Mouse (Mus musculus) CH12.LX (cell line): ENCODE measurements around the gene Pyroxd2. TPM values are rescaled to one million over a fixed set of nuclear protein-coding genes. Genes with fewer than 3 reads are reported as not detected.

Experiments used
- DNase-seq: peaks from one replicate; pipeline ENCODE4 v3.0.0-alpha.2; 2013; ENCODE audit errors: extremely low read depth
- H3K27ac ChIP-seq: 2 replicates; pipeline ENCODE4 v1.5.1; 2012; ENCODE audit warnings: low read depth, mild to moderate bottlenecking, control low read depth, moderate library complexity; ENCODE audit not compliant: insufficient read depth
- H3K27me3 ChIP-seq: replicated peaks from 2 replicates; pipeline ENCODE3; 2012; ENCODE audit warnings: inconsistent platforms
- H3K36me3 ChIP-seq, 2 experiments: replicated peaks in 1 of 2; 2 replicates each; pipeline versions ENCODE3 to v1.6.1; 2012; ENCODE audit warnings: inconsistent platforms in 1 of 2, low read length in 1 of 2, mild to moderate bottlenecking in 1 of 2, mixed read lengths in 1 of 2, moderate library complexity in 1 of 2; ENCODE audit not compliant: control insufficient read depth in 1 of 2, insufficient read depth in 1 of 2
- H3K4me1 ChIP-seq, 2 experiments: 2 replicates each; pipeline ENCODE4 v1.6.1; 2012; ENCODE audit warnings: inconsistent platforms in 1 of 2, moderate library complexity in 1 of 2; ENCODE audit not compliant: insufficient read depth in 2 of 2, control insufficient read depth in 1 of 2
- H3K4me2 ChIP-seq: 2 replicates; pipeline ENCODE4 v1.6.1; 2012; ENCODE audit warnings: low read depth, mild to moderate bottlenecking, control low read depth; ENCODE audit not compliant: poor library complexity, insufficient read depth, severe bottlenecking
- H3K4me3 ChIP-seq, 3 experiments: fragments of 150-350 bp in 1 of 3; sonication (generic) in 1 of 3; replicated peaks in 1 of 3; 2 replicates each; pipeline versions ENCODE3 to v1.5.1; 2011 to 2012; ENCODE audit warnings: low read depth in 2 of 3, low read length in 2 of 3, mild to moderate bottlenecking in 2 of 3, moderate library complexity in 2 of 3, control low read depth in 1 of 3, improper control_type of control experiment in 1 of 3, inconsistent platforms in 1 of 3, mixed read lengths in 1 of 3; ENCODE audit not compliant: poor library complexity in 1 of 3
- H3K79me2 ChIP-seq: replicated peaks from 2 replicates; pipeline ENCODE4 v1.6.1; 2012; ENCODE audit warnings: mild to moderate bottlenecking, moderate library complexity; ENCODE audit not compliant: control insufficient read depth, poor library complexity, insufficient read depth, severe bottlenecking; ENCODE audit errors: extremely low read depth
- H3K9ac ChIP-seq: 2 replicates; pipeline ENCODE4 v1.6.1; 2012; ENCODE audit warnings: low read depth, mild to moderate bottlenecking, control low read depth, moderate library complexity; ENCODE audit not compliant: insufficient read depth
- H3K9me3 ChIP-seq: replicated peaks from 2 replicates; pipeline ENCODE3; 2012; ENCODE audit warnings: low read length, inconsistent platforms, mixed read lengths
- CHD1 ChIP-seq: IDR thresholded peaks from 2 replicates; pipeline ENCODE4 v1.6.1; 2012; ENCODE audit warnings: low read depth, low read length, improper control_type of control experiment, inconsistent platforms
- CTCF ChIP-seq, 2 experiments: IDR thresholded peaks in 1 of 2; conservative IDR thresholded peaks in 1 of 2; 2 replicates each; pipeline ENCODE4 v1.5.1; 2011 to 2012; ENCODE audit warnings: low read depth in 2 of 2, low read length in 2 of 2, improper control_type of control experiment in 1 of 2, inconsistent platforms in 1 of 2, mild to moderate bottlenecking in 1 of 2, moderate library complexity in 1 of 2
- EP300 ChIP-seq: IDR thresholded peaks from 2 replicates; pipeline ENCODE4 v1.6.1; 2011; ENCODE audit warnings: low read length, improper control_type of control experiment
- ETS1 ChIP-seq: conservative IDR thresholded peaks from 2 replicates; pipeline ENCODE4 v1.6.1; 2012; ENCODE audit warnings: low read depth, mild to moderate bottlenecking, inconsistent platforms, low read length, improper control_type of control experiment, moderate library complexity
- GABPA ChIP-seq: IDR thresholded peaks from 2 replicates; pipeline ENCODE4 v1.6.1; 2012; ENCODE audit warnings: low read depth, low read length, improper control_type of control experiment, inconsistent platforms; ENCODE audit not compliant: insufficient replicate concordance
- JUND ChIP-seq: conservative IDR thresholded peaks from 2 replicates; pipeline ENCODE4 v1.6.1; 2011; ENCODE audit warnings: low read depth, low read length, improper control_type of control experiment
- MEF2A ChIP-seq: IDR thresholded peaks from 2 replicates; pipeline ENCODE4 v1.6.1; 2014; ENCODE audit warnings: low read depth, mild to moderate bottlenecking, inconsistent platforms, low read length, improper control_type of control experiment, borderline replicate concordance
- MYC ChIP-seq: IDR thresholded peaks from 2 replicates; pipeline ENCODE4 v1.6.1; 2011; ENCODE audit warnings: low read depth, mild to moderate bottlenecking, improper control_type of control experiment, low read length
- NELFE ChIP-seq: IDR thresholded peaks from 2 replicates; pipeline ENCODE4 v1.6.1; 2011; ENCODE audit warnings: low read depth, low read length, improper control_type of control experiment
- POLR2A ChIP-seq: IDR thresholded peaks from 2 replicates; pipeline ENCODE4 v1.6.1; 2011; ENCODE audit warnings: low read depth, mild to moderate bottlenecking, improper control_type of control experiment, low read length
- POLR2AphosphoS2 ChIP-seq: IDR thresholded peaks from 2 replicates; pipeline ENCODE4 v1.6.1; 2011; ENCODE audit warnings: low read depth, low read length, improper control_type of control experiment
- RAD21 ChIP-seq: IDR thresholded peaks from 2 replicates; pipeline ENCODE4 v1.6.1; 2011; ENCODE audit warnings: low read depth, mild to moderate bottlenecking, low read length, improper control_type of control experiment, moderate library complexity
- SMC3 ChIP-seq: IDR thresholded peaks from 2 replicates; pipeline ENCODE4 v1.6.1; 2011; ENCODE audit warnings: low read depth, low read length, improper control_type of control experiment
- TBP ChIP-seq: conservative IDR thresholded peaks from 2 replicates; pipeline ENCODE4 v1.6.1; 2011; ENCODE audit warnings: low read depth, low read length, improper control_type of control experiment
- TCF12 ChIP-seq: IDR thresholded peaks from 2 replicates; pipeline ENCODE4 v1.6.1; 2014; ENCODE audit warnings: low read depth, mild to moderate bottlenecking, inconsistent platforms, low read length, improper control_type of control experiment
- dilution Hi-C: fragments of 300-500 bp; cut with MboI; formaldehyde crosslinking; loops from 2 replicates; pipeline ENCODE4 v1.14.3; 2020; ENCODE audit warnings: low sequenced_read_pairs; ENCODE audit not compliant: extremely low pct_unique_long_range_greater_than_20kb, extremely low pct_ligation_motif_present
- in situ Hi-C: fragments of 300-500 bp; cut with MboI; formaldehyde crosslinking; loops from 3 replicates; pipeline ENCODE4 v1.14.3; 2019; ENCODE audit warnings: low sequenced_read_pairs, low pct_ligation_motif_present, low pct_unique_long_range_greater_than_20kb, mixed read lengths
- polyA plus RNA-seq: library from polyadenylated mRNA; unstranded; fragments of >175 nt; gene quantifications from 2 replicates; pipeline ENCODE4 v1.2.1, GENCODE M21; 2012; ENCODE audit warnings: low read depth; ENCODE audit not compliant: insufficient read length
- total RNA-seq, 2 experiments: library from RNA; depleted of rRNA; stranded (reverse); fragments of 300-350 nt in 1 of 2; fragments of >200 nt in 1 of 2; gene quantifications; 2 replicates each; pipeline ENCODE4 v1.2.3; 2012 to 2014

The Pyroxd2 gene
- total and polyA plus RNA-seq, 3 experiments = 0.10 TPM; not detected in 2

GRCm38 (mm10) chr19:42788311-42788710 is 35.7 kb upstream of the Pyroxd2 start:
- Histone ChIP-seq H3K9me3 (no peaks in the 10 kb centered on the region), H3K27ac (no peak overlapping the region), H3K4me3 (no peak overlapping the region), H3K79me2 (no peaks in the 10 kb centered on the region), H3K4me1 (peaks cover 7 to 12% of the 10 kb centered on the region in 2 experiments; a peak in 3 of 4 replicates), H3K27me3 (no peaks in the 10 kb centered on the region), H3K9ac (no peak overlapping the region), H3K4me2 (no peak overlapping the region), H3K36me3 (no peaks in the 10 kb centered on the region)
- DNase-seq = no peak
- TF ChIP-seq CHD1 = no peak
- TF ChIP-seq ETS1 = no peak
- TF ChIP-seq TBP = no peak
- TF ChIP-seq GABPA = no peak
- in situ Hi-C loops = no loop called here
- dilution Hi-C loops = no loop called here

GRCm38 (mm10) chr19:42785562-42786220 is 33.1 kb upstream of the Pyroxd2 start:
- dilution Hi-C loops (no loop called here), in situ Hi-C loops (no loop called here)
- Histone ChIP-seq H3K27me3 (no peaks in the 10 kb centered on the region), H3K36me3 (no peaks in the 10 kb centered on the region), H3K4me2 (no peak overlapping the region), H3K27ac (no peak overlapping the region), H3K9ac (no peak overlapping the region), H3K4me3 (no peak overlapping the region), H3K9me3 (no peaks in the 10 kb centered on the region), H3K79me2 (no peaks in the 10 kb centered on the region), H3K4me1 (peaks cover 7 to 16% of the 10 kb centered on the region in 2 experiments; a peak in 3 of 4 replicates)
- TF ChIP-seq JUND (no peak), TCF12 (no peak), MEF2A (no peak), POLR2AphosphoS2 (no peak), GABPA (no peak)
- no peak for DNase-seq

- TF ChIP-seq CTCF (conservative IDR thresholded peaks at IDR 0.05 in 1 of 2, IDR thresholded peaks at IDR 0.05 in 1 of 2; ENCODE audit: low read depth in 2 of 2, low read length in 2 of 2) (peak; percentile 12 to 75; a peak in 2 of 4 replicates), SMC3 (peak; percentile 6; the same call in 1 of the 2 replicates), EP300 (no peak), GABPA (no peak), MYC (no peak), JUND (no peak), POLR2A (no peak), MEF2A (no peak), NELFE (no peak), RAD21 (peak; percentile 20)
- H3K4me2 ChIP-seq = no peak overlapping the region
These were observed 32.6 kb upstream of the Pyroxd2 start for GRCm38 (mm10) chr19:42785129-42785528.

More at GRCm38 (mm10) chr19:42785129-42785528, 32.6 kb upstream of the Pyroxd2 start:
- Histone ChIP-seq H3K36me3 (no peaks in the 10 kb centered on the region), H3K4me3 (no peak overlapping the region), H3K4me1 (peaks cover 7 to 18% of the 10 kb centered on the region in 2 experiments; a peak in 3 of 4 replicates), H3K27me3 (no peaks in the 10 kb centered on the region), H3K27ac (no peak overlapping the region), H3K9ac (no peak overlapping the region), H3K9me3 (no peaks in the 10 kb centered on the region), H3K79me2 (no peaks in the 10 kb centered on the region)
- no peak for DNase-seq
- in situ Hi-C loops (no loop called here), dilution Hi-C loops (no loop called here)
